Mouse (Mus musculus) spleen, postnatal 14 days (tissue): Measurements from ENCODE around the gene Gys1.
"Not testable (repeated sequence)": the region's sequence is repeated elsewhere in the genome, so short reads cannot be mapped to it uniquely, and the experiment has no call there.

Experiments
- DNase-seq, 2 experiments: peaks; one replicate each; pipeline ENCODE4 v3.0.0; 2021 to 2022; ENCODE audit warnings: low spot score in 2 of 2

Gene Gys1

GRCm38 (mm10) chr7:45481374-45481927 lies 46.8 kb downstream of the Gys1 start, which contains the start of gene Tulp2:
Tulp2 (plus strand) TSS chr7:45481877.
- DNase-seq: peak; percentile 36 to 60

- no peak for DNase-seq
Measured at GRCm38 (mm10) chr7:45482166-45482565, 47.5 kb downstream of the Gys1 start.

GRCm38 (mm10) chr7:45484985-45485384 lies 50.3 kb downstream of the Gys1 start:
- not testable (repeated sequence) for DNase-seq

- no peak for DNase-seq
Measured at GRCm38 (mm10) chr7:45486158-45486557, 51.5 kb downstream of the Gys1 start.

GRCm38 (mm10) chr7:45486761-45487415 lies 52.2 kb downstream of the Gys1 start, which contains the start of gene Gm45808:
Gm45808 (minus strand) TSS chr7:45486811.
- DNase-seq: no peak

GRCm38 (mm10) chr7:45487861-45488292 lies 53.2 kb downstream of the Gys1 start:
- no peak for DNase-seq

GRCm38 (mm10) chr7:45488293-45489204 lies 53.9 kb downstream of the Gys1 start, which contains the start of gene Dhdh:
Dhdh (minus strand) TSS chr7:45488805.
- DNase-seq: peak; percentile 32 to 37

- no peak for DNase-seq
Measured at GRCm38 (mm10) chr7:45489578-45489977, 54.9 kb downstream of the Gys1 start.

GRCm38 (mm10) chr7:45490822-45491221 lies 56.2 kb downstream of the Gys1 start:
- DNase-seq: no peak

GRCm38 (mm10) chr7:45491264-45491663 lies 56.6 kb downstream of the Gys1 start:
- no peak for DNase-seq

GRCm38 (mm10) chr7:45492225-45492844 lies 57.7 kb downstream of the Gys1 start:
- DNase-seq: no peak

GRCm38 (mm10) chr7:45492951-45493350 lies 58.3 kb downstream of the Gys1 start:
- no peak for DNase-seq

GRCm38 (mm10) chr7:45494548-45494947 lies 59.9 kb downstream of the Gys1 start:
- DNase-seq: no peak

- DNase-seq: no peak
Measured at GRCm38 (mm10) chr7:45498427-45498826, 63.8 kb downstream of the Gys1 start.
